Mouse (Mus musculus) E14TG2a.4 (cell line): ENCODE data around the gene Arrb1.

Experiments used
- H3K27me3 ChIP-seq: 2 replicates; pipeline ENCODE4 v1.6.1; 2014; ENCODE audit warnings: low read length, control low read depth; ENCODE audit not compliant: insufficient read depth
- H3K36me3 ChIP-seq: 2 replicates; pipeline ENCODE4 v1.6.1; 2014; ENCODE audit warnings: low read length, control low read depth; ENCODE audit not compliant: insufficient read depth
- H3K4me1 ChIP-seq: replicated peaks from 2 replicates; pipeline ENCODE4 v1.6.1; 2014; ENCODE audit warnings: low read depth, low read length, control low read depth
- H3K4me3 ChIP-seq: replicated peaks from 2 replicates; pipeline ENCODE4 v1.5.1; 2014; ENCODE audit warnings: mild to moderate bottlenecking, low read length
- H3K9me3 ChIP-seq: 2 replicates; pipeline ENCODE4 v1.6.1; 2014; ENCODE audit warnings: low read length, control low read depth
- CTCF ChIP-seq: conservative IDR thresholded peaks from 2 replicates; pipeline ENCODE4 v1.5.1; 2014; ENCODE audit warnings: low read length
- NANOG ChIP-seq: IDR thresholded peaks from 2 replicates; pipeline ENCODE4 v1.6.1; 2014; ENCODE audit warnings: borderline replicate concordance, low read length, mixed read lengths
- POU5F1 ChIP-seq: IDR thresholded peaks from 2 replicates; pipeline ENCODE4 v1.6.1; 2014; ENCODE audit warnings: low read length, borderline replicate concordance

Arrb1 gene

DNA sequence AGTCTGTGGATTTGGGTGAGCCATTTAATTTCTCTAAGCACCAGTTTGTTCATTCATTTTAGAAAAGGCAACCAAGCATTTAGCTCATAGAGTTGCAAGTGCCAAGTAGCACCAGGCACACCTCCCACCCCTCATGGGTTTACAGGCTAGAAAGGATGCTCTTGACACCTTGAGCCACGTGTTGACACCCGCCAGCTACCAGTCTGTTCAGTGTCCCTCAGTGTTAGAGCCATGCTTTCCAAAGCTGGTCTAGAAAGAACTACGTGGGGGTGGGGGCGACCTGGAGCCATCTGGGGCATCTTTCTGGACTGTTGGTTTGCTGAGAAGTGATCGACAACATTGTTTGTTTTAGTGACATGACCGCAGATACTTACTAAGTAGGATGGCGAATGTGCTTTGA lies 1.7 kb upstream of the Arrb1 start:
- Histone ChIP-seq H3K4me3 (no peak overlapping the region), H3K9me3 (peaks cover 5% of the 10 kb centered on the region; the same call in 1 of the 2 replicates), H3K4me1 (peaks cover 67% of the 10 kb centered on the region), H3K27me3 (peaks cover 50% of the 10 kb centered on the region), H3K36me3 (no peaks in the 10 kb centered on the region)
- TF ChIP-seq NANOG, result no peak
- TF ChIP-seq CTCF, result no peak

DNA sequence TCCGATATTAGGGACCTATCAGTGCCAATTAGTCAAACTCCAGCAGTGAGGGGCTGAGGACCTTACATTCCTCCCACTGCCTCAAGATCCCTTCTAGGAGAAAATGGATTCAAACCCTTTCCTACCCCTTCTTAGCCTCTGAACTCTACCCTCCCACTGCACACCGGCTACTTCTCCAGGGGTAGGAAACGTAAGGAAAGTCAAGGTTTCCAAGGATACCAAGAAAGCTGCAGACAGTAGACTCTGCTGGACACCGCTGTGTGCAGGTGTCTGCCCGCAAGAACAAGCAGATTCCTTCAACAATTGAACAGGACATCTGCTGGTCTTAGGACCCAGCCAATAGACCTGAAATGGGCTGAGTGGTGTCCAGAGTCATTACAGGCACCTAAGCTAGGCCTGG lies 765 bp upstream of the Arrb1 start:
- no peaks in the 10 kb centered on the region for H3K36me3 ChIP-seq
- peaks cover 3% of the 10 kb centered on the region; the same call in 1 of the 2 replicates for H3K9me3 ChIP-seq
- H3K4me1 ChIP-seq, result peaks cover 76% of the 10 kb centered on the region
- peaks cover 54% of the 10 kb centered on the region for H3K27me3 ChIP-seq
- no peak for TF ChIP-seq NANOG
- TF ChIP-seq POU5F1, result no peak
- no peak for TF ChIP-seq CTCF
- H3K4me3 ChIP-seq, result peak overlapping the region; percentile 75; the same call in 1 of the 2 replicates

GRCm38 (mm10) chr7:99535741-99536501 lies 655 bp downstream of the Arrb1 start:
- Histone ChIP-seq H3K4me3 (peak overlapping the region; percentile 75), H3K27me3 (peaks cover 66% of the 10 kb centered on the region), H3K9me3 (no peaks in the 10 kb centered on the region), H3K4me1 (peaks cover 80% of the 10 kb centered on the region), H3K36me3 (no peaks in the 10 kb centered on the region)
- TF ChIP-seq POU5F1 (no peak), NANOG (no peak), CTCF (no peak)

DNA sequence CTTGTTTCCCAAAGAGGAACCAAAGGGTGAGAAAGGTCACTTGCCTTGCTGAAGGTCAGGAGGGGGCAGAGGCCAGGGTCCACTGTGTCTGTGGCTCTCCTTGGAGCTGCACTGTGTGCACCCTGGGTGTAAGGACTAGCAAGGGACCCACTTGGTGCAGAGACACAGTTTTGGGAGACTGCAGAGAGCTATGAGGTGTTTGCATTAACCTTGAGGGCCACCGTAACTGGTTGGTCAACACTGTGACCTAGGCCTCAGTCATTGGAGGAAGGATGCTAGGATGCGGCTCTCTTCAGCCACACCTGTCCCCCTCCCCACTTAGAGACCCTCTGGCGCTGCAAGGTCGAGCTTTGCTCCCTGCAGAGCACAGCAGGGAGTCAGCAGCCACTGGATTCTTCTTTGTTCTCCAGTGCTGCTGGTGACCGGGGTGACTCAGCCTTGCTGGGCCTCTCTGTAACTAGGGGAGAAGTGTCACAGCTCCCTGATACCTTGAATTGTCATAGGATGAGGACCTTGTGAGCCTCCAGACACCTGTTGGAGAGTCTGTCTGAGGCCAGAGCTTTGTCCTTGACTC lies 2.0 kb downstream of the Arrb1 start:
- Histone ChIP-seq H3K4me1 (peaks cover 74% of the 10 kb centered on the region), H3K36me3 (no peaks in the 10 kb centered on the region), H3K27me3 (peaks cover 70% of the 10 kb centered on the region), H3K9me3 (no peaks in the 10 kb centered on the region), H3K4me3 (0 out of 2 replicates have a peak overlapping the region, but pooled peaks have one; percentile 4)
- TF ChIP-seq CTCF, result no peak
- no peak for TF ChIP-seq NANOG
- TF ChIP-seq POU5F1, result no peak

- Histone ChIP-seq H3K4me3 (no peak overlapping the region), H3K4me1 (peaks cover 70% of the 10 kb centered on the region), H3K9me3 (no peaks in the 10 kb centered on the region), H3K36me3 (no peaks in the 10 kb centered on the region), H3K27me3 (peaks cover 76% of the 10 kb centered on the region)
- TF ChIP-seq POU5F1 (no peak), CTCF (no peak), NANOG (no peak)
Measured at GRCm38 (mm10) chr7:99538421-99538820, 3.2 kb downstream of the Arrb1 start.

GRCm38 (mm10) chr7:99539201-99539891 lies 4.1 kb downstream of the Arrb1 start:
- TF ChIP-seq NANOG, result no peak
- TF ChIP-seq POU5F1, result no peak
- TF ChIP-seq CTCF, result no peak
- Histone ChIP-seq H3K36me3 (no peaks in the 10 kb centered on the region), H3K9me3 (no peaks in the 10 kb centered on the region), H3K4me3 (no peak overlapping the region), H3K4me1 (peaks cover 62% of the 10 kb centered on the region), H3K27me3 (peaks cover 73% of the 10 kb centered on the region)

GRCm38 (mm10) chr7:99540016-99540415 lies 4.8 kb downstream of the Arrb1 start:
- no peak for TF ChIP-seq NANOG
- no peak for TF ChIP-seq CTCF
- no peak for TF ChIP-seq POU5F1
- Histone ChIP-seq H3K4me3 (no peak overlapping the region), H3K36me3 (no peaks in the 10 kb centered on the region), H3K9me3 (no peaks in the 10 kb centered on the region), H3K4me1 (peaks cover 56% of the 10 kb centered on the region), H3K27me3 (peaks cover 75% of the 10 kb centered on the region)

DNA sequence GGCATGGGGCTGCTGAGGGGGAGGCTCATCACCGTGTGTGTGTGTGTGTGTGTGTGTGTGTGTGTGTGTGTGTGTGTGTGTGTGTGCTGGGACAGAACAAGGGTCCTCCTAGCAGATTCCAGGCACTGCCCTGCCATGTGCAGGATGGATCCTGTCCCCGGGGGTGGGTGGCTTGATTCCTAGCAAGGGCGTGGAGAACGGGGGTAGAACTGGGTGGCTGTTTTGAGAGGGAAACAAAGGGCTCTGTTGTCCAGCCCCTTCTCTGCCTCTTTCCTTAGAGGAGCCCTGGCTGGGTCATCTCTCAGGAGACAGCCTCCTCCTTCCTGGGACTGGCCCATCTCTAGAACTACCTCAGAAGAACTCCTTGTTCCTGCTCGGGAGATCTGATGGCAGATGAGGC lies 5.9 kb downstream of the Arrb1 start:
- TF ChIP-seq POU5F1 (no peak), NANOG (no peak), CTCF (no peak)
- H3K4me3 ChIP-seq, result no peak overlapping the region
- peaks cover 60% of the 10 kb centered on the region for H3K4me1 ChIP-seq
- H3K27me3 ChIP-seq, result peaks cover 68% of the 10 kb centered on the region
- H3K36me3 ChIP-seq, result no peaks in the 10 kb centered on the region
- no peaks in the 10 kb centered on the region for H3K9me3 ChIP-seq
